Mouse (Mus musculus) lung, adult 2 months (tissue): ENCODE measurements around the gene Tbrg1. TPM values are rescaled to one million over a fixed set of nuclear protein-coding genes. Genes with fewer than 3 reads are reported as not detected.
A peak's percentile ranks its signal among the peaks of the same experiment; 100 is the strongest.

Experiments used
- DNase-seq: peaks from one replicate; pipeline ENCODE4 v3.0.0; 2022
- H3K4me1 ChIP-seq: fragments of 200-500 bp; 2 replicates; pipeline ENCODE4 v1.6.1; 2011; ENCODE audit warnings: low read length; ENCODE audit not compliant: control insufficient read depth, insufficient read depth
- H3K4me3 ChIP-seq: fragments of 200-500 bp; replicated peaks from 2 replicates; pipeline ENCODE3; 2011; ENCODE audit warnings: low read depth, mild to moderate bottlenecking, control low read depth, low read length; ENCODE audit errors: extremely low read depth
- CTCF ChIP-seq: fragments of 200-500 bp; IDR thresholded peaks from 2 replicates; pipeline ENCODE4 v1.5.1; 2011; ENCODE audit warnings: mild to moderate bottlenecking, low read length, control low read depth; ENCODE audit not compliant: insufficient read depth
- POLR2A ChIP-seq: fragments of 200-500 bp; IDR thresholded peaks from 2 replicates; pipeline ENCODE4 v1.6.1; 2011; ENCODE audit warnings: low read depth, mild to moderate bottlenecking, control low read depth, low read length, borderline replicate concordance; ENCODE audit errors: extremely low read depth
- WGBS: fragments of 180-500 bp; shearing (Covaris S2); methylation state at CpG from one replicate; pipeline ENCODE4 v1.1.7; 2018; 5-methylcytosine and 5-hydroxymethylcytosine counted together
- polyA plus RNA-seq: library from polyadenylated mRNA; depleted of rRNA; stranded (reverse); fragments of >200 nt; gene quantifications from 2 replicates; pipeline ENCODE4 v1.2.3, GENCODE M21; 2012

The Tbrg1 gene
- polyA plus RNA-seq, 1 experiment: 44.5 TPM

DNA sequence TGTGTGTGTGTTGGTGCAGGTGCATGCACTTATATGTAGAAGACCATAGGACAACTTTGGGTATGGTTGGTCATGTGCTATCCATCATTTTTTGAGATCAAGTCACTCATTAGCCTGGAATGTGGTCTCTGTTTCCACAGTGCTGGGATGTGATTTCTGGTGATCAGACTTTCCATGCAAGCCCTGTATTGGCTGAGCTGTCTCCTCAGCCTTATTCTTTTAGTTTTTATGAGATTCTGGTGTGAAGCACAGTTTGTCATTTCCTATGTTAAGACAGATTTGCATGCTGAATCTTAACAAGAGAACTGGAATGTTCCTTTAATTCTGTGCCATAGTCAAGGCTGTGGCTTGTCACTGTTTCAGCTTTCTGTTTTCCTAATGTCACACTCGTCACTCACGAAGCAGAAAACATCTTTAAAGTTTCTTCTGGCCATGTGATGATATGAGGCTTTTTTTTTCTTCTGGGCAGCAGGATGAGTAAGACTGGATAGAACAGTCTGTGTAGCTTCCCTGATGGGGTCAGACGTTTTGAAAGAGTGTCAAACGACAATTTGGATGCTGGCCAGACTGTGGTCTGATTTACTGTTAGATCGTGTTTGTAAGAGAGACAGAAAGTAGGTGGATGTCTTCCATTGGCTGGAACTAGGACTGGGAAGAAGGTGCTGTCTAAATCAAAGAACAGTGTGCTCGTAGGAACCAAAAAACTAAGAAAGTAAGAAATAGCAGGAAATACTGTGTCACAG, 20.1 kb downstream of the Tbrg1 start:
- WGBS: 39% methylated on average over 6 of the region's 6 CpGs
- TF ChIP-seq CTCF (no peak), POLR2A (no peak)
- no peak overlapping the region for H3K4me3 ChIP-seq
- DNase-seq: no peak
- no peaks in the 10 kb centered on the region for H3K4me1 ChIP-seq

DNA sequence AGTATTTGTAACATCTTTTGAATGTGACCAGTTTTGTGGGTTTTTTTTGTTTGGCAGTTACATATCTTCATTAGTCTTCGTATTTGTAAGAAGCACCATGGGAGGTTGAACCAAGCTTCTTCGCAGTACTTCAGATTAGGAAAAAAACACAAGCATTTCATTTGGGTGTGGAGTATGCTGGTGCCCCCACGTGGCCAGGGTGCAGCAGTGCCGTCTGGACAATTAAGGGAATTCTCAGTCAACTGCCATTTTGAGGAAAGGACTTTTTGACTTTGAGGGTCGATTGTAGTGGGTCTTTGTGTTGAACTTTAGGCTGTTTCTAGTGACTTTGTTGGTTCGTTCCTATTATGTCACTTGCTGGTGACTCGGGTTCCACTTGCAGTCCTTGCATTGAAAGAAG, 20.8 kb downstream of the Tbrg1 start:
- peak; percentile 44 for DNase-seq
- no peaks in the 10 kb centered on the region for H3K4me1 ChIP-seq
- no peak overlapping the region for H3K4me3 ChIP-seq
- WGBS: 15% methylated on average over 7 of the region's 7 CpGs
- TF ChIP-seq POLR2A (no peak), CTCF (peak; percentile 76)

- DNase-seq: no peak
- no peak overlapping the region for H3K4me3 ChIP-seq
- TF ChIP-seq CTCF (no peak), POLR2A (no peak)
- H3K4me1 ChIP-seq: no peaks in the 10 kb centered on the region
- WGBS: 94% methylated on average over 3 of the region's 3 CpGs
Observed at GRCm38 (mm10) chr9:37634269-37634668, 22.8 kb downstream of the Tbrg1 start.

DNA sequence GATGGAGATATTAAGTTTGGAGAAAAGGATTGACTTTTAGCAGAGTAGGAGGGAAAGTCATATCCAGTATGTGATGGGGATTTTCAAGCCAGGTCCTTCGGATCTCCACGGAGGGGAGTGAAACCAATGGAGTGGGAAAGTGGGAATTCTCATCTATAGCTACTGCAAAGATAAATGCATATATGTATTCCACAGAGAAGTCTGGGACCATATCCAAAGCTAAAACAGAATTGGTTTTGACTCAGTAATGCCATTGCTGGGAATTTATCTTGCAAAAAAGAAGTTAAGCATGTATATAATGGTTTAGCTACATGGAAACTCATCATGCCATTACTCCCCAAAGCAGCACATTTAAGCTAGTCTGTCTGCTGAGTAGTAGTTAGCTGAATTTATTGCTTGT, 24.8 kb downstream of the Tbrg1 start:
- Histone ChIP-seq H3K4me1 (no peaks in the 10 kb centered on the region), H3K4me3 (no peak overlapping the region)
- TF ChIP-seq POLR2A (no peak), CTCF (no peak)
- WGBS: 94% methylated on average over 2 of the region's 2 CpGs
- no peak for DNase-seq

- H3K4me3 ChIP-seq: no peak overlapping the region
- WGBS: 72% methylated on average over 2 of the region's 2 CpGs
- TF ChIP-seq CTCF (no peak), POLR2A (no peak)
- no peaks in the 10 kb centered on the region for H3K4me1 ChIP-seq
- no peak for DNase-seq
Observed at GRCm38 (mm10) chr9:37629941-37630340, 27.2 kb downstream of the Tbrg1 start.

GRCm38 (mm10) chr9:37628581-37628980, 28.5 kb downstream of the Tbrg1 start:
- WGBS: 90% methylated on average over 4 of the region's 4 CpGs
- DNase-seq: no peak
- TF ChIP-seq POLR2A (no peak), CTCF (no peak)
- H3K4me1 ChIP-seq: no peaks in the 10 kb centered on the region
- H3K4me3 ChIP-seq: no peak overlapping the region

- no peak for DNase-seq
- 94% methylated on average over 1 of the region's 1 CpGs for WGBS
- TF ChIP-seq POLR2A (no peak), CTCF (no peak)
- Histone ChIP-seq H3K4me3 (no peak overlapping the region), H3K4me1 (no peaks in the 10 kb centered on the region)
Observed at GRCm38 (mm10) chr9:37627263-37627662, 29.8 kb downstream of the Tbrg1 start.

DNA sequence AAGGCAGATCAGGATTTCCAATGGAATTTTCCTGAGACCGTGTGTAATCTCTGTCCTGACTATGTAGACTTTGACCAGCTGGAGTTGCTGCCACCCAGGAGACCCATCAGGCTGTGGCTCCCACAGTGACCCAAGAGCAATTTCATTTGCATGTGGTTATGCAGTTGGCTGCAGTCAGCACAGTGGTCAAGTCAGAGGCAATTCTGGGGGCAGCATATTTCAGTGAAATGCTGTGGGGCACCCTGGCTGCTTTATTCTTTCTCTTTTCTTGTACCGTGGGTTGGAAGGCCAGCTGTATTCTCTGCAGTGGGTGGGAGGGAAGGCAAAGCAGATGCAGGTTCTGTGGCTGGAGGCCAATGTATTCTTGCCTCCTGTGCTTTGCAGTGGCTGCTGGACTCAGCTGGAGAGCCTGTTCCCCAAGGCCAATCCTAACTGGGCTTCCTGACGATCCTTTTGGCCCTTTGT, 31.0 kb downstream of the Tbrg1 start:
- H3K4me3 ChIP-seq: no peak overlapping the region
- TF ChIP-seq POLR2A (no peak), CTCF (no peak)
- H3K4me1 ChIP-seq: no peaks in the 10 kb centered on the region
- WGBS: 61% methylated on average over 3 of the region's 3 CpGs
- no peak for DNase-seq

GRCm38 (mm10) chr9:37625641-37626040, 31.5 kb downstream of the Tbrg1 start:
- 61% methylated on average over 7 of the region's 7 CpGs for WGBS
- Histone ChIP-seq H3K4me1 (no peaks in the 10 kb centered on the region), H3K4me3 (no peak overlapping the region)
- no peak for DNase-seq
- TF ChIP-seq POLR2A (no peak), CTCF (no peak)

- WGBS: 77% methylated on average over 3 of the region's 3 CpGs
- no peaks in the 10 kb centered on the region for H3K4me1 ChIP-seq
- no peak overlapping the region for H3K4me3 ChIP-seq
- no peak for DNase-seq
- TF ChIP-seq POLR2A (no peak), CTCF (no peak)
Observed at GRCm38 (mm10) chr9:37625129-37625528, 32.0 kb downstream of the Tbrg1 start.

GRCm38 (mm10) chr9:37624502-37624901, 32.6 kb downstream of the Tbrg1 start:
- DNase-seq: no peak
- Histone ChIP-seq H3K4me1 (no peaks in the 10 kb centered on the region), H3K4me3 (no peak overlapping the region)
- TF ChIP-seq CTCF (no peak), POLR2A (no peak)
- 78% methylated on average over 1 of the region's 1 CpGs for WGBS

DNA sequence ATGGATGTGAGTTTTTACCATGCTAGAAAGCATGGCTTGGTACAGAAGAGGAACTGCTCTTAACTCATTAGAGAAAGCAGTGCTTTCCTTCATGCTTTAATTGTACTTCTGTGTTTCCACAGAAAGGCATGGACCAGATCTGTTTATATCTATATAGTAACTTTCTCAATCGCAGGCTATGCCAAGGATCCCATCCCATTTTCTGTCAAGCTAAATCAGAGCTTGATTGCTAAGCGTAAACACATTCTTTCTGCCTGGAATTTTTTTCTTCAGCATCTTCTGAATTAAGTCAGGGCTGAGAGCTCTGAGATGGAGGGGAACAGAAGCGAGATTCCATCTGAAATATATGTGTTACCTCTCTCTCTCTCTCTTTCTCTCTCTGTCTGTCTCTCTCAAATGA, 33.1 kb downstream of the Tbrg1 start:
- DNase-seq: no peak
- no peak overlapping the region for H3K4me3 ChIP-seq
- TF ChIP-seq CTCF (no peak), POLR2A (no peak)
- H3K4me1 ChIP-seq: no peaks in the 10 kb centered on the region
- WGBS: 87% methylated on average over 3 of the region's 3 CpGs
